Mouse (Mus musculus): ENCODE measurements around the gene Rab3a.

DNA sequence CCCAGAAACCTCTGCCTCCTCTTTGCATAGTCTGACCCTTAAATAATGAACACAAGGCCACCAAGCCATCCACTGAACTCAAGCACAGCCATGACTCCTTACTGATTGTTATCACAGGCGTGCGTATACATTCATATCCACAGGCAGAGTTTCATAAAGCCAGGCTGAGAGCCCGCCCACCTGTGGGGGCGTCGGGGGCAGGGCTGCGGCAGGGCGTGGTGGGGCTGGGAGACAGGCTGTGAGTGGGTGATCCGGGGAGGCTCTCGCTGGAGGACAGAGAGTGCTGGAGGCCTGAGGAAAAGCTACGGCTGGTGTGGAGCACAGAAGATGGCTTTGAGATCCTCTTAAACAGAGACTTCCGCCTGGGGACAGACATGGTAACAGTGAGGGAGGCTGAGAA lies 25.6 kb downstream of the Rab3a start:
- no peak for TF ChIP-seq GATA1 (IDR thresholded peaks at IDR 0.05; ENCODE audit: borderline replicate concordance, low read length)
- no peak for TF ChIP-seq FLI1 (IDR thresholded peaks at IDR 0.05; ENCODE audit: low read length)
